Mouse (Mus musculus) heart, embryonic 14.5 days (tissue): Measurements from ENCODE around the gene Fam184b. TPM values are rescaled to one million over a fixed set of nuclear protein-coding genes. Genes with fewer than 3 reads are reported as not detected.
"Not testable (repeated sequence)": the region's sequence is repeated elsewhere in the genome, so short reads cannot be mapped to it uniquely, and the experiment has no call there.

Experiments used
- ATAC-seq: fragments of 200-750 bp; cut with Nextera tagmentation; 2 replicates; pipeline ENCODE4 v1.8.0; 2017; ENCODE audit warnings: low read depth, moderate TSS enrichment; ENCODE audit not compliant: insufficient number of reproducible peaks, insufficient read depth, low FRiP score
- H3K27ac ChIP-seq, 2 experiments: fragments of 200-500 bp in 1 of 2; fragments of 300-500 bp in 1 of 2; sonication (generic) in 1 of 2; replicated peaks in 1 of 2; 2 replicates each; pipeline ENCODE4 v1.5.1; 2012 to 2014; ENCODE audit warnings: low read depth in 2 of 2, low read length in 2 of 2, control low read depth in 1 of 2, mild to moderate bottlenecking in 1 of 2, mixed read lengths in 1 of 2; ENCODE audit not compliant: control insufficient read depth in 1 of 2, insufficient read depth in 1 of 2
- H3K27me3 ChIP-seq: fragments of 300-500 bp; sonication (generic); 2 replicates; pipeline ENCODE4 v1.6.1; 2014; ENCODE audit warnings: mild to moderate bottlenecking, low read length, control low read depth; ENCODE audit not compliant: control insufficient read depth, insufficient read depth
- H3K36me3 ChIP-seq: fragments of 300-500 bp; sonication (generic); 2 replicates; pipeline ENCODE4 v1.6.1; 2014; ENCODE audit warnings: mild to moderate bottlenecking, control low read depth, low read length, mixed read lengths; ENCODE audit not compliant: control insufficient read depth, insufficient read depth
- H3K4me1 ChIP-seq, 2 experiments: fragments of 200-500 bp in 1 of 2; fragments of 300-500 bp in 1 of 2; sonication (generic) in 1 of 2; 2 replicates each; pipeline ENCODE4 v1.6.1; 2012 to 2014; ENCODE audit warnings: low read length in 2 of 2, control low read depth in 1 of 2, mixed read lengths in 1 of 2; ENCODE audit not compliant: control insufficient read depth in 2 of 2, insufficient read depth in 2 of 2
- H3K4me2 ChIP-seq: fragments of 300-500 bp; sonication (generic); 2 replicates; pipeline ENCODE4 v1.6.1; 2014; ENCODE audit warnings: mild to moderate bottlenecking, low read length
- H3K4me3 ChIP-seq, 2 experiments: fragments of 200-500 bp in 1 of 2; fragments of 300-500 bp in 1 of 2; sonication (generic) in 1 of 2; 2 replicates each; pipeline ENCODE4 v1.5.1; 2012 to 2014; ENCODE audit warnings: low read length in 2 of 2, mild to moderate bottlenecking in 2 of 2, control low read depth in 1 of 2, low read depth in 1 of 2, moderate library complexity in 1 of 2; ENCODE audit not compliant: control insufficient read depth in 1 of 2, insufficient read depth in 1 of 2
- H3K9ac ChIP-seq: fragments of 300-500 bp; sonication (generic); 2 replicates; pipeline ENCODE4 v1.6.1; 2014; ENCODE audit warnings: mild to moderate bottlenecking, low read length
- H3K9me3 ChIP-seq: fragments of 300-500 bp; sonication (generic); 2 replicates; pipeline ENCODE4 v1.6.1; 2016; ENCODE audit warnings: low read length, control low read depth; ENCODE audit not compliant: control insufficient read depth
- WGBS: fragments of 180-500 bp; shearing (Covaris S2); extraction: QIAGEN DNeasy Blood & Tissue Kit; methylation state at CpG from one replicate; pipeline ENCODE4 v1.1.7; 2014; 5-methylcytosine and 5-hydroxymethylcytosine counted together
- polyA plus RNA-seq: library from polyadenylated mRNA; unstranded; fragments of >200 nt; fragmentation: Nextera tagmentation; extraction: Ambion mirVana; gene quantifications from 2 replicates; pipeline ENCODE4 v1.2.1, GENCODE M21; 2014

The Fam184b gene
- polyA plus RNA-seq, 1 experiment from 2014 or later: 0.34 TPM

- H3K27me3 ChIP-seq, H3K4me3 ChIP-seq, H3K4me2 ChIP-seq, H3K9me3 ChIP-seq, ATAC-seq, H3K36me3 ChIP-seq, H3K4me1 ChIP-seq, H3K27ac ChIP-seq, H3K9ac ChIP-seq: not testable (repeated sequence)
- WGBS: 87% methylated on average over 13 of the region's 13 CpGs
These were observed 19.0 kb upstream of the Fam184b start for GRCm38 (mm10) chr5:45658406-45658805.

GRCm38 (mm10) chr5:45651026-45651703 is 11.8 kb upstream of the Fam184b start:
- Histone ChIP-seq H3K4me3 (no peak overlapping the region), H3K27me3 (no peaks in the 10 kb centered on the region), H3K4me1 (no peaks in the 10 kb centered on the region), H3K27ac (no peak overlapping the region), H3K9ac (no peak overlapping the region), H3K9me3 (no peaks in the 10 kb centered on the region), H3K36me3 (no peaks in the 10 kb centered on the region), H3K4me2 (no peak overlapping the region)
- 94% methylated on average over 2 of the region's 2 CpGs for WGBS
- no peak for ATAC-seq

GRCm38 (mm10) chr5:45639715-45640092 is 290 bp upstream of the Fam184b start:
- Histone ChIP-seq H3K27me3 (peaks cover 23% of the 10 kb centered on the region), H3K4me3 (peak overlapping the region; percentile 55 to 56), H3K9ac (peak overlapping the region; percentile 62; the same call in 1 of the 2 replicates), H3K9me3 (no peaks in the 10 kb centered on the region), H3K27ac (no peak overlapping the region), H3K4me2 (peak overlapping the region; percentile 89), H3K36me3 (no peaks in the 10 kb centered on the region), H3K4me1 (peaks cover 0 to 4% of the 10 kb centered on the region in 2 experiments; a peak in 3 of 4 replicates)
- 2% methylated on average over 8 of the region's 8 CpGs for WGBS
- ATAC-seq: no peak

GRCm38 (mm10) chr5:45638378-45638777 is 1.0 kb downstream of the Fam184b start:
- Histone ChIP-seq H3K4me1 (peaks cover 0 to 4% of the 10 kb centered on the region in 2 experiments; a peak in 3 of 4 replicates), H3K36me3 (no peaks in the 10 kb centered on the region), H3K27me3 (peaks cover 23% of the 10 kb centered on the region), H3K4me2 (peak overlapping the region; percentile 89; the same call in 1 of the 2 replicates), H3K27ac (no peak overlapping the region), H3K9ac (no peak overlapping the region), H3K9me3 (no peaks in the 10 kb centered on the region), H3K4me3 (no peak overlapping the region)
- 48% methylated on average over 3 of the region's 3 CpGs for WGBS
- no peak for ATAC-seq

GRCm38 (mm10) chr5:45629470-45629869 is 9.9 kb downstream of the Fam184b start:
- no peak overlapping the region for H3K4me2 ChIP-seq
- no peaks in the 10 kb centered on the region for H3K27me3 ChIP-seq
- H3K4me3 ChIP-seq: no peak overlapping the region
- no peaks in the 10 kb centered on the region for H3K9me3 ChIP-seq
- ATAC-seq: no peak
- no peak overlapping the region for H3K9ac ChIP-seq
- no peaks in the 10 kb centered on the region for H3K36me3 ChIP-seq
- H3K27ac ChIP-seq: no peak overlapping the region
- H3K4me1 ChIP-seq: no peaks in the 10 kb centered on the region

- 0 out of 2 replicates have a peak, but pooled peaks cover 5% of the 10 kb centered on the region for H3K9me3 ChIP-seq
- H3K36me3 ChIP-seq: no peaks in the 10 kb centered on the region
- no peak for ATAC-seq
- no peak overlapping the region for H3K9ac ChIP-seq
- H3K27me3 ChIP-seq: no peaks in the 10 kb centered on the region
- WGBS: 48% methylated on average over 1 of the region's 1 CpGs
- H3K4me1 ChIP-seq: no peaks in the 10 kb centered on the region
- no peak overlapping the region for H3K4me2 ChIP-seq
- no peak overlapping the region for H3K4me3 ChIP-seq
- H3K27ac ChIP-seq: no peak overlapping the region
These were observed 11.6 kb downstream of the Fam184b start for GRCm38 (mm10) chr5:45627771-45628170.

- 0 out of 2 replicates have a peak, but pooled peaks cover 5% of the 10 kb centered on the region for H3K9me3 ChIP-seq
- WGBS: 51% methylated on average over 3 of the region's 3 CpGs
- H3K9ac ChIP-seq: no peak overlapping the region
- H3K27me3 ChIP-seq: no peaks in the 10 kb centered on the region
- H3K4me1 ChIP-seq: no peaks in the 10 kb centered on the region
- H3K4me3 ChIP-seq: no peak overlapping the region
- no peaks in the 10 kb centered on the region for H3K36me3 ChIP-seq
- H3K27ac ChIP-seq: no peak overlapping the region
- H3K4me2 ChIP-seq: no peak overlapping the region
- ATAC-seq: no peak
These were observed 17.9 kb downstream of the Fam184b start for GRCm38 (mm10) chr5:45621511-45621910.

GRCm38 (mm10) chr5:45599056-45599455 is 40.4 kb downstream of the Fam184b start:
- ATAC-seq: no peak

More at GRCm38 (mm10) chr5:45599056-45599455, 40.4 kb downstream of the Fam184b start:
- Histone ChIP-seq H3K27ac (no peak overlapping the region), H3K27me3 (no peaks in the 10 kb centered on the region), H3K4me3 (no peak overlapping the region), H3K9ac (no peak overlapping the region), H3K4me2 (no peak overlapping the region), H3K9me3 (no peaks in the 10 kb centered on the region), H3K36me3 (no peaks in the 10 kb centered on the region), H3K4me1 (no peaks in the 10 kb centered on the region)
- 78% methylated on average over 4 of the region's 4 CpGs for WGBS
